7 mouse cellular contexts compared by ENCODE assay signal in genomic region chr2:48948841-48949584, GRCm38 (mm10). TPM values are rescaled to one million over a fixed set of nuclear protein-coding genes. Genes with fewer than 3 reads are reported as not detected.
DNase-seq lines count a peak whose midpoint lies in the region; ATAC-seq lines count a peak whose summit lies in the region.

TSS of gene Mbd5 (plus strand) at chr2:48949508.

- peak within 1 kb of the TSS; percentile 60 for H3K4me2 ChIP-seq in embryonic facial prominence, embryonic 12.5 days (replicated peaks)
- H3K4me2 ChIP-seq in limb, embryonic 11.5 days (ENCODE audit: low read depth, severe bottlenecking), result peak within 1 kb of the TSS; percentile 56
- H3K4me2 ChIP-seq in midbrain, embryonic 14.5 days (ENCODE audit: low read length), result peak within 1 kb of the TSS; percentile 68

- H3K9ac ChIP-seq in embryonic facial prominence, embryonic 12.5 days, result peak within 1 kb of the TSS; percentile 91
- peak within 1 kb of the TSS; percentile 96 for H3K9ac ChIP-seq in limb, embryonic 11.5 days (ENCODE audit: low read length)
- peak within 1 kb of the TSS; percentile 84 for H3K9ac ChIP-seq in midbrain, embryonic 14.5 days (replicated peaks; ENCODE audit: low read length)

- H3K4me1 ChIP-seq in embryonic facial prominence, embryonic 12.5 days, result peaks cover 4% of the 10 kb centered on the region
- H3K4me1 ChIP-seq in limb, embryonic 11.5 days (ENCODE audit: control insufficient read depth, insufficient read depth, low read length), result no peaks in the 10 kb centered on the region
- peaks cover 13% of the 10 kb centered on the region for H3K4me1 ChIP-seq in midbrain, embryonic 14.5 days (ENCODE audit: control insufficient read depth, insufficient read depth, low read length)

- H3K36me3 ChIP-seq in embryonic facial prominence, embryonic 12.5 days, result no peaks in the 10 kb centered on the region
- H3K36me3 ChIP-seq in limb, embryonic 11.5 days (ENCODE audit: control insufficient read depth, insufficient read depth, low read length), result no peaks in the 10 kb centered on the region
- H3K36me3 ChIP-seq in midbrain, embryonic 14.5 days (ENCODE audit: control insufficient read depth, insufficient read depth, low read length), result no peaks in the 10 kb centered on the region

- H3K4me3 ChIP-seq in embryonic facial prominence, embryonic 12.5 days, result peak within 1 kb of the TSS; percentile 83
- H3K4me3 ChIP-seq in limb, embryonic 11.5 days (ENCODE audit: low read depth, low read length), result peak within 1 kb of the TSS; percentile 81
- peak within 1 kb of the TSS; percentile 75 for H3K4me3 ChIP-seq in midbrain, embryonic 14.5 days (replicated peaks; ENCODE audit: low read depth, low read length)

- no peaks in the 10 kb centered on the region for H3K9me3 ChIP-seq in embryonic facial prominence, embryonic 12.5 days
- no peaks in the 10 kb centered on the region for H3K9me3 ChIP-seq in limb, embryonic 11.5 days (ENCODE audit: control insufficient read depth, low read length)
- no peaks in the 10 kb centered on the region for H3K9me3 ChIP-seq in midbrain, embryonic 14.5 days (ENCODE audit: control insufficient read depth, low read length)

- no peaks in the 10 kb centered on the region for H3K27me3 ChIP-seq in embryonic facial prominence, embryonic 12.5 days
- no peaks in the 10 kb centered on the region for H3K27me3 ChIP-seq in limb, embryonic 11.5 days (ENCODE audit: control insufficient read depth, insufficient read depth, low read length)
- H3K27me3 ChIP-seq in midbrain, embryonic 14.5 days (ENCODE audit: control insufficient read depth, insufficient read depth, low read length), result no peaks in the 10 kb centered on the region

- ATAC-seq in embryonic facial prominence, embryonic 12.5 days (ENCODE audit: insufficient number of reproducible peaks, insufficient read depth, low FRiP score, low TSS enrichment), result peak; percentile 100
- ATAC-seq in limb, embryonic 11.5 days (ENCODE audit: insufficient number of reproducible peaks, low FRiP score, low TSS enrichment, low read depth), result peak; percentile 100
- ATAC-seq in midbrain, embryonic 14.5 days (ENCODE audit: low FRiP score, low TSS enrichment), result peak; percentile 99

- peak within 1 kb of the TSS; percentile 96 for H3K27ac ChIP-seq in embryonic facial prominence, embryonic 12.5 days
- peak within 1 kb of the TSS; percentile 81 for H3K27ac ChIP-seq in limb, embryonic 11.5 days (replicated peaks; ENCODE audit: low read depth, low read length)
- peak within 1 kb of the TSS; percentile 94 for H3K27ac ChIP-seq in midbrain, embryonic 14.5 days (replicated peaks; ENCODE audit: low read depth, low read length)

- peak; percentile 99 for DNase-seq in adrenal gland, postnatal 25 days
- DNase-seq in heart, adult 11 months, result peak; percentile 100
- peak; percentile 99 for DNase-seq in kidney, adult 18-20 months
- DNase-seq in limb, embryonic 11.5 days (ENCODE audit: low spot score), result peak; percentile 99
- peak; percentile 99 for DNase-seq in midbrain, embryonic 14.5 days
- peak; percentile 99 for DNase-seq in spleen, adult 18-20 months

- under 1% methylated on average over 46 of the region's 49 CpGs for WGBS in embryonic facial prominence, embryonic 12.5 days
- 0% methylated on average over 42 of the region's 49 CpGs for WGBS in limb, embryonic 11.5 days
- under 1% methylated on average over 48 of the region's 49 CpGs for WGBS in midbrain, embryonic 14.5 days

RNA-seq across cellular contexts. Expression of gene Mbd5, which starts in this region (rescaled TPM):
- total RNA-seq in adrenal gland, postnatal 25 days (2021), result 51.8 and 60.5 TPM in 2 replicates
- 29.8 and 30.8 TPM in 2 replicates for polyA plus RNA-seq in embryonic facial prominence, embryonic 12.5 days (2016; fragmentation: Nextera tagmentation; extraction: Ambion mirVana)
- polyA plus RNA-seq in limb, embryonic 11.5 days (2014; fragmentation: Nextera tagmentation; extraction: Ambion mirVana), result 32.9 and 37.9 TPM in 2 replicates
- 30.8 and 40.5 TPM in 2 replicates for polyA plus RNA-seq in midbrain, embryonic 14.5 days (2014; fragmentation: Nextera tagmentation; extraction: Ambion mirVana)

Comparison
In these comparisons a context has a peak if more than half of its experiments do, and no peak if none do; other contexts are left out.
1. Peak in every context shown above with its lines: DNase-seq, ATAC-seq, H3K4me3 ChIP-seq and H3K27ac ChIP-seq.